Mouse (Mus musculus): ENCODE measurements around the gene Gucy1b2. TPM values are rescaled to one million over a fixed set of nuclear protein-coding genes. Genes with fewer than 3 reads are reported as not detected.
A peak's percentile ranks its signal among the peaks of the same experiment; 100 is the strongest.

Gene Gucy1b2
- polyA plus RNA-seq, 1 experiment from 2014 or later: 4.5 TPM

DNA sequence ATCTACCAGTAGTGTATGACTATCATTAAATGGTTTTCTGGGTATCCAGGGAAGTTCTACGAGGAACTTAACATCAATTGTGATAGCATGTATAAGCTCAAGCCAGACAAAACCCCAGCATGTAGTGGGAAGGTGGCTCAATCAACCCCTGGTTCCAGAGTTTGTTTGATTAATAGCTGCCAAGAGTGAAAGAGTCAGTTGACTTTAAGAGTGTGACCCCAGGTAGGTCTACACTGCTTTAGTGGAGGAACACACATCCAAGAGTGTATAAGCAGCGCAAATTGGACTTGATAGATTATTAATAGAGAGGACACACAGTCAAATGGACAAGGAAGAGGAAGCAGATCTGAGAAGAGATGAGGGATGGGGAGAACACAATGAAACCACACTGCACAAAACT lies 18.3 kb downstream of the Gucy1b2 start:
- no peaks in the 10 kb centered on the region for H3K36me3 ChIP-seq (ENCODE audit: control insufficient read depth, insufficient read depth, low read length)
- H3K9me3 ChIP-seq (replicated peaks; ENCODE audit: control insufficient read depth, low read length): no peaks in the 10 kb centered on the region

DNA sequence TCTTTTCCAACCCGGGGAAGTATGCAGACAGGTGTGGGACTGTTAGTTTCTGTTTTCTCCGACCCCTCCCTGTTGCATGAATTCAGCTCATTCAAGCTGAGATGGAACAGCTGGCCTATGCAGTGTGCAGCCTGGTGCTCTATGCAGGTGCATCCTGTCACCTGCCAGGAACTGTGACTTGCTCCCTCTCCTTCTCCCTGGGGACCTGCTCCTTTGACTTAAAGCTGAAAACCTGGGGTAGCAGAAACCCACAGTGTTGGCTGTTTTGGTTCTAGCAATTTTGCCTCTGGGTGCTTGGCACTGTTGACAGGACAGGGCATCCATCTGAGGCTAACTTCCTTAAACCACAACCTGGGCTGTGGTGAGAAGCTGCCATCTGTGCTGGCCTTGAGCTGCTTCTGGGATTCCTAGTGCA lies 30.8 kb downstream of the Gucy1b2 start:
- DNase-seq (ENCODE audit: low spot score) (peak; percentile 52), ATAC-seq (peak; percentile 76)
- H3K9me3 ChIP-seq (replicated peaks; ENCODE audit: control insufficient read depth, low read length): no peaks in the 10 kb centered on the region
- H3K4me2 ChIP-seq (ENCODE audit: low read length): no peak overlapping the region
- WGBS: 44% methylated on average over 2 of the region's 2 CpGs
- no peaks in the 10 kb centered on the region for H3K27me3 ChIP-seq (replicated peaks; ENCODE audit: control insufficient read depth, insufficient read depth, low read length)
- no peak overlapping the region; the same call in 1 of the 2 replicates for H3K27ac ChIP-seq (ENCODE audit: low read depth, low read length)
- peaks cover 18% of the 10 kb centered on the region; the same call in 1 of the 2 replicates for H3K4me1 ChIP-seq (ENCODE audit: control insufficient read depth, insufficient read depth, low read length)
- no peaks in the 10 kb centered on the region for H3K36me3 ChIP-seq (ENCODE audit: control insufficient read depth, insufficient read depth, low read length)
- no peak overlapping the region for H3K4me3 ChIP-seq (ENCODE audit: low read depth, low read length)
- H3K9ac ChIP-seq (ENCODE audit: low read length): no peak overlapping the region

More for the DNA sequence above, 18.3 kb downstream of the Gucy1b2 start:
- no peak for ATAC-seq
- H3K27ac ChIP-seq (ENCODE audit: low read depth, low read length): no peak overlapping the region
- H3K9ac ChIP-seq (ENCODE audit: low read length): no peak overlapping the region
- H3K4me2 ChIP-seq (ENCODE audit: low read length): no peak overlapping the region
- WGBS: 95% methylated on average over 2 of the region's 2 CpGs
- H3K4me3 ChIP-seq (ENCODE audit: low read depth, low read length): no peak overlapping the region
- H3K4me1 ChIP-seq (ENCODE audit: control insufficient read depth, insufficient read depth, low read length): no peaks in the 10 kb centered on the region
- no peak for DNase-seq (ENCODE audit: low spot score)
- H3K27me3 ChIP-seq (replicated peaks; ENCODE audit: control insufficient read depth, insufficient read depth, low read length): no peaks in the 10 kb centered on the region

DNA sequence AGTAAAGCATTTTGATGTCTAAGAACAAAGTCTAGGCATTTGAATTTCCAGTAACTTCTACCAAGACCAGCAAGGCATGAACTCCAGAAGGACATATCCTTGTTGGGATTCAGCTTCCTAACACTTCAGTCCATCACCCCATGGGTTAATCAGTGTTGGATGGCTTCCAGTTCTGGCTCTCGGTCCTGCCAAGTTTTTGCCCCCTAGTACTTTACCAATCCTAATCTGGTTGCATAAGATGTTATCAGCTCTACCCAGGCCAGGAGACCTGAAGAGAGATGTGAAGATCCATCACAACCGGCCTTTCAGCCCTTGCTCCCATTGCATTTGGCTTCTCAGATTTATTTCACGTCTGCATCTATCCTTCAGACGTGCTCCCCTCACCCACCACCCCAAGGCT lies 33.8 kb downstream of the Gucy1b2 start:
- Histone ChIP-seq H3K27me3 (replicated peaks; ENCODE audit: control insufficient read depth, insufficient read depth, low read length) (no peaks in the 10 kb centered on the region), H3K4me1 (ENCODE audit: control insufficient read depth, insufficient read depth, low read length) (peaks cover 21% of the 10 kb centered on the region; the same call in 1 of the 2 replicates), H3K9ac (ENCODE audit: low read length) (no peak overlapping the region), H3K36me3 (ENCODE audit: control insufficient read depth, insufficient read depth, low read length) (no peaks in the 10 kb centered on the region), H3K27ac (ENCODE audit: low read depth, low read length) (no peak overlapping the region), H3K9me3 (replicated peaks; ENCODE audit: control insufficient read depth, low read length) (no peaks in the 10 kb centered on the region), H3K4me2 (ENCODE audit: low read length) (no peak overlapping the region), H3K4me3 (ENCODE audit: low read depth, low read length) (no peak overlapping the region)
- ATAC-seq (no peak), DNase-seq (ENCODE audit: low spot score) (peak; percentile 51)
- WGBS: 56% methylated on average over 4 of the region's 4 CpGs

DNA sequence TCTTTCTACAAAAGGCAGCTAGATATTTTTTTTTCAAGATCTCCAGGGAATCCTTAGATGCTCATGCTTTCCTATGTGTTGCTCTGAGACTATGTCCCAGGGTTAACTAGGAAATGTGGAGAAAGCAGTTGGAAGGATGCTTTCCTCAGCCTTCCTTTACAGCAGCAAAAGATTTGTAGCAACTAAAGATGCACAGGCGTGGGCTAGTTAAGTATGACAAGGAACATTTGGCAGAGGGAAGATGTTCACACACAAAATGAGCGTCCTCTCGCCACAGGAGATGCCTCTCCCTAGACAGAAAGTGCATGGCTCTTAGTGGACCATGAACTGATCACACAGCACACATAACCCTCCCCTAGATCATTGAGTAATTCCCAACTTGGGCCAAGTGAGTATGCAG lies 38.6 kb downstream of the Gucy1b2 start:
- Histone ChIP-seq H3K4me1 (ENCODE audit: control insufficient read depth, insufficient read depth, low read length) (peaks cover 33% of the 10 kb centered on the region), H3K27me3 (replicated peaks; ENCODE audit: control insufficient read depth, insufficient read depth, low read length) (no peaks in the 10 kb centered on the region), H3K9me3 (replicated peaks; ENCODE audit: control insufficient read depth, low read length) (no peaks in the 10 kb centered on the region), H3K36me3 (ENCODE audit: control insufficient read depth, insufficient read depth, low read length) (no peaks in the 10 kb centered on the region), H3K4me3 (ENCODE audit: low read depth, low read length) (no peak overlapping the region), H3K4me2 (ENCODE audit: low read length) (no peak overlapping the region), H3K27ac (ENCODE audit: low read depth, low read length) (peak overlapping the region; percentile 86), H3K9ac (ENCODE audit: low read length) (no peak overlapping the region)
- DNase-seq (ENCODE audit: low spot score) (no peak), ATAC-seq (no peak)
- 83% methylated on average over 3 of the region's 3 CpGs for WGBS

DNA sequence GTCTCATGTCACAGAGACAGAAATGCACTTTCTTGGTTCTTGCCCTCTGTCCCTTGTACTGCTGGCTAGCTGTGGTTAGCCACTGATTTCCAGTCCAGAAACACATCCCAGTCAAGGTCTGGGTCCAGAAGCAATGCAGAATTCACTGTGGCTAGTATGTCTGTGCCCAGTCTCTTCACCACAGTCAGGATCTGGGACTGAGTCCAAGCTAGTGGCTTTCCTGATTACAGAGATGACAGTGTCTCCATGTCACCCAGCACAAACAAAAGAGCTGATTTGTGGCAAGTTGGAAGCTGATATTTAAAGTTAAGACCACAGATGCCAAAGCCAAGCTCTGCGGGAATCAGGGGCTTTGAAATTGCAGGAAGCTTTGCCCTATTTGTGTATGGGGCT lies 39.4 kb downstream of the Gucy1b2 start:
- 21% methylated on average over 1 of the region's 1 CpGs for WGBS
- Histone ChIP-seq H3K9ac (ENCODE audit: low read length) (no peak overlapping the region), H3K4me3 (ENCODE audit: low read depth, low read length) (no peak overlapping the region), H3K9me3 (replicated peaks; ENCODE audit: control insufficient read depth, low read length) (0 out of 2 replicates have a peak, but pooled peaks cover 5% of the 10 kb centered on the region), H3K27me3 (replicated peaks; ENCODE audit: control insufficient read depth, insufficient read depth, low read length) (no peaks in the 10 kb centered on the region), H3K36me3 (ENCODE audit: control insufficient read depth, insufficient read depth, low read length) (no peaks in the 10 kb centered on the region), H3K4me2 (ENCODE audit: low read length) (no peak overlapping the region), H3K27ac (ENCODE audit: low read depth, low read length) (peak overlapping the region; percentile 86), H3K4me1 (ENCODE audit: control insufficient read depth, insufficient read depth, low read length) (peaks cover 28% of the 10 kb centered on the region)
- peak; percentile 93 for DNase-seq (ENCODE audit: low spot score)
- peak; percentile 73 for ATAC-seq

DNA sequence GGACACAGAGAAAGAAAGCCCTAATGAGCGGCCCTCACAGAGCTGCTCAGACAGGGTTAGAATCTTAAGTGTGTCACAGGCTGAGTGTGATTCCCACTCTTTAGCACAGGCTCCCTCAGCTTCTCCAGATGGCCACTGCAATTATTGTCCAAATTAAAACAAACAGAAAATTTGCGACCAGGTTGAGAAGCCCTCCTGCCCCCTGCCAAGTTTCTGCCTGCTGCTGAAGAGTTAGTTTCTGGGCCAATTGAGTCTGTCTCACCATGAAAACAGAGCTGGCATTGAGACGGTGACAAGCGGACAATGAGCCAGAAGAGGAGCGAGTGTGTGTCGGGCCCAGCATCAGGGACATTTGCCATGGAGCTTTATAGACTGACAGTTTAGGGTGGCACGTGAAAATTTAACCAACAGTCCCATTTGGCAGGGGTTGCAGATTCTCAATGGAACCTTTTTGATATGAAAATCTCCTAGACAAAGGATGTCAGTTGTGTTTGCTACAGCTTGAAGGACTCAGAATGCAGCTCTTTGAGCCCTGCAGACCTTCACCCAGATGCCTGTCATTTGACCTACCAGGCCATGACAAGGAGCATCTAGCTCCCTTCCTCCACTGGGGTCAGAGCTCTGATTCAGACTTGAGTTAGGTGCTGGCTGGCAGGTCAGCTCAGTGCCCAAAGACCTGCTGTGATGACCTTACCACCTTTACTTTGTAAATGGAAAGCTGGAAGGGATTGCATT lies 39.9 kb downstream of the Gucy1b2 start:
- 7% methylated on average over 7 of the region's 7 CpGs for WGBS
- H3K4me3 ChIP-seq (ENCODE audit: low read depth, low read length): no peak overlapping the region
- no peak overlapping the region for H3K4me2 ChIP-seq (ENCODE audit: low read length)
- peak; percentile 98 for DNase-seq (ENCODE audit: low spot score)
- 0 out of 2 replicates have a peak, but pooled peaks cover 5% of the 10 kb centered on the region for H3K9me3 ChIP-seq (replicated peaks; ENCODE audit: control insufficient read depth, low read length)
- H3K27ac ChIP-seq (ENCODE audit: low read depth, low read length): peak overlapping the region; percentile 86
- ATAC-seq: peak; percentile 93
- H3K4me1 ChIP-seq (ENCODE audit: control insufficient read depth, insufficient read depth, low read length): peaks cover 28% of the 10 kb centered on the region
- H3K27me3 ChIP-seq (replicated peaks; ENCODE audit: control insufficient read depth, insufficient read depth, low read length): no peaks in the 10 kb centered on the region
- H3K36me3 ChIP-seq (ENCODE audit: control insufficient read depth, insufficient read depth, low read length): no peaks in the 10 kb centered on the region
- H3K9ac ChIP-seq (ENCODE audit: low read length): no peak overlapping the region

DNA sequence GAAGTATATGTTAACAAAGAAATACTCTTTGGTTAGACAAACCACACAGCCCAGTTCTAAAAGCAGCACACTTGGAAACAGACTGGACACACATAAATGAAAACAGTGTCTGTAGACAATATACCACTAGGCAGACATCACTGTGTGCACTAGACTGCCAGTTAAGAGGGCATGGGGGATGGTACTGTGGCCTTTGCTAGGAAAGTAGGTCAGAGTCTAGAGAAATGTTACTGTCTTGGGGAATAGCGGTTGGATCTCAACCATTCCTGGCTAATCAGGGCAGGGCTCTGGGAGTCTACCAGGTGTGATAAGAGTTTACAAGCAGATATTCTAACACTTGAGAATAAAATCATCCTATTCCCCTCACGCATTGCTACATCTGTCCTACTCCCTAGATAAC lies 60.7 kb downstream of the Gucy1b2 start:
- no peak for ATAC-seq
- Histone ChIP-seq H3K27me3 (replicated peaks; ENCODE audit: control insufficient read depth, insufficient read depth, low read length) (no peaks in the 10 kb centered on the region), H3K4me3 (ENCODE audit: low read depth, low read length) (no peak overlapping the region), H3K9ac (ENCODE audit: low read length) (no peak overlapping the region), H3K4me2 (ENCODE audit: low read length) (no peak overlapping the region), H3K4me1 (ENCODE audit: control insufficient read depth, insufficient read depth, low read length) (peaks cover 13% of the 10 kb centered on the region; the same call in 1 of the 2 replicates), H3K36me3 (ENCODE audit: control insufficient read depth, insufficient read depth, low read length) (no peaks in the 10 kb centered on the region), H3K9me3 (replicated peaks; ENCODE audit: control insufficient read depth, low read length) (no peaks in the 10 kb centered on the region), H3K27ac (ENCODE audit: low read depth, low read length) (no peak overlapping the region)
- WGBS: 90% methylated on average over 2 of the region's 2 CpGs
- no peak for DNase-seq (ENCODE audit: low spot score)

DNA sequence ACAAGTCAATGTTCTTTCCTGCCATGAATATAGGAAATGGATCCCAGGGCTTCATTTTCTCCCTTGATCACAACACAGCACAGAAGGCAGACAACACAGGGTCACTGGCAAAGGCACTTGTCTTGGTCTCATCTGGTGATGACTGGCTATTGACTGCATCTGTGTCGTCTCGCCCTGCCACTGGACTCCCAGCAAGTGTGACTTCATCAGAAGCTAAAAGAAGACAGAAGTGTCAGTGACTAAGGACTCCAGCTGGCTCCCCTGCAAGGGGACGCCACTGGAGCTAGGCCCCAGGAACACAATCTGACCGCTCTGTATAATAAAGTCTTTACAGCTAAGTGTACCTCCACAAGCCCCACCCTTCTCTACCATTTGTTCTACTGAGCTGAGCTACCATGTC lies 63.3 kb downstream of the Gucy1b2 start:
- no peaks in the 10 kb centered on the region for H3K9me3 ChIP-seq (replicated peaks; ENCODE audit: control insufficient read depth, low read length)
- no peaks in the 10 kb centered on the region for H3K27me3 ChIP-seq (replicated peaks; ENCODE audit: control insufficient read depth, insufficient read depth, low read length)
- 84% methylated on average over 4 of the region's 4 CpGs for WGBS
- no peaks in the 10 kb centered on the region for H3K36me3 ChIP-seq (ENCODE audit: control insufficient read depth, insufficient read depth, low read length)
- ATAC-seq (no peak), DNase-seq (ENCODE audit: low spot score) (no peak)
- no peak overlapping the region for H3K27ac ChIP-seq (ENCODE audit: low read depth, low read length)
- H3K9ac ChIP-seq (ENCODE audit: low read length): no peak overlapping the region
- H3K4me3 ChIP-seq (ENCODE audit: low read depth, low read length): no peak overlapping the region
- H3K4me2 ChIP-seq (ENCODE audit: low read length): no peak overlapping the region
- H3K4me1 ChIP-seq (ENCODE audit: control insufficient read depth, insufficient read depth, low read length): peaks cover 27% of the 10 kb centered on the region

DNA sequence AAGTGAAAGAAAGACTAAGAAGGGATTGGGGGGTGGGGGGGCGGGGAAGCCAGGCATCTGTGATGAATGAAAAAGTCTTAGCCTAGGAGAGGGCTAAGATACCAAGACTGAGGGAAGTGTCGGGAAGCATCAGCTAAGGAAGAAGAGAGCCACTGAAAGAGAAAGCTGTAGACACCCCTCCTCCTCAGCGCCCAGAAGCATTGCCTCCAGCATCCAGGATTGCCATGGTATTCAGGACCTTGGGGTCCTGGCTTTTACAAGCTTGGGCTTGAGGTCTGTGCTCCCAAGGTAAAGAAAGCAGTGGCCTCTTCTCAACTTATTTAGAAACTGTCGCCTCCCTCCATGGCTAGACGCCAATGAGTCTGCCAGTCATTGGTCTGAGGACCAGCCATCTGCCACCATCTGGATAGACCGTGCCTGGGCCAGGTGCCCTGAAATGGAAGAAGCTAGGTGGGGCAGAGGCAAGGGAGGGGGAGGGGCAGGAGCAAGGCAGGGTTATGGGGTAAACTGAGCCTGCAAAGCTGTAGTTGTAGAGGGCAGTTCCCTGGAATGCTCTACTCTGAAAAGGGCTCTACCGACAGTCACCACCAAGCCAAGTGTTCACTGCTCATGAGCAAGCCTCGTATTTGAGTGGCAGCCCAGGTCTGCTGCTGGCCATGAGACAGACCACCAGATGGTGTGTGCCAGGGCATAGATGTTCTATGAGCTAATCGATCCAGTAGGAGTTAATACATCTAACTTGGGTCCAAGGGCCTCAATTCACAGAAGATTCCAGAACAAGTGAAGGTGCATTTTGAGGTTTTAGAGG lies 66.2 kb downstream of the Gucy1b2 start:
- H3K4me2 ChIP-seq (ENCODE audit: low read length): peak overlapping the region; percentile 27
- no peak overlapping the region for H3K4me3 ChIP-seq (ENCODE audit: low read depth, low read length)
- no peak overlapping the region; the same call in 1 of the 2 replicates for H3K9ac ChIP-seq (ENCODE audit: low read length)
- ATAC-seq (peak; percentile 71), DNase-seq (ENCODE audit: low spot score) (peak; percentile 90)
- H3K27ac ChIP-seq (ENCODE audit: low read depth, low read length): peak overlapping the region; percentile 86
- 32% methylated on average over 9 of the region's 9 CpGs for WGBS
- peaks cover 20% of the 10 kb centered on the region for H3K4me1 ChIP-seq (ENCODE audit: control insufficient read depth, insufficient read depth, low read length)
- no peaks in the 10 kb centered on the region for H3K36me3 ChIP-seq (ENCODE audit: control insufficient read depth, insufficient read depth, low read length)
- H3K9me3 ChIP-seq (replicated peaks; ENCODE audit: control insufficient read depth, low read length): no peaks in the 10 kb centered on the region
- H3K27me3 ChIP-seq (replicated peaks; ENCODE audit: control insufficient read depth, insufficient read depth, low read length): no peaks in the 10 kb centered on the region
